Mouse (Mus musculus): ENCODE results near the gene Eci3.
"Not testable (repeated sequence)": the region's sequence is repeated elsewhere in the genome, so short reads cannot be mapped to it uniquely, and the experiment has no call there.

The Eci3 gene

GRCm38 (mm10) chr13:34963511-34964397, at the start of gene Eci3:
Gene Eci3 (minus strand): TSS chr13:34963810.
- peak; percentile 41 for DNase-seq

- DNase-seq, result no peak
These were observed 32.3 kb upstream of the Eci3 start for GRCm38 (mm10) chr13:34995925-34996324.

- DNase-seq, result peak; percentile 98
These were observed 30.6 kb upstream of the Eci3 start for GRCm38 (mm10) chr13:34993983-34994811.

GRCm38 (mm10) chr13:34993595-34993982, 30.0 kb upstream of the Eci3 start:
- no peak for DNase-seq

- no peak for DNase-seq
These were observed 29.5 kb upstream of the Eci3 start for GRCm38 (mm10) chr13:34993085-34993484.

GRCm38 (mm10) chr13:34991581-34992273, 28.1 kb upstream of the Eci3 start:
- no peak for DNase-seq

GRCm38 (mm10) chr13:34983479-34983878, 19.9 kb upstream of the Eci3 start:
- DNase-seq, result not testable (repeated sequence)

- DNase-seq, result not testable (repeated sequence)
These were observed 15.0 kb upstream of the Eci3 start for GRCm38 (mm10) chr13:34978635-34979034.

GRCm38 (mm10) chr13:34977410-34977809, 13.8 kb upstream of the Eci3 start:
- peak; percentile 13 for DNase-seq

- no peak for DNase-seq
These were observed 12.5 kb upstream of the Eci3 start for GRCm38 (mm10) chr13:34976116-34976515.

- no peak for DNase-seq
These were observed 10.2 kb upstream of the Eci3 start for GRCm38 (mm10) chr13:34973770-34974169.

- DNase-seq, result no peak
These were observed 9.5 kb upstream of the Eci3 start for GRCm38 (mm10) chr13:34973149-34973548.

GRCm38 (mm10) chr13:34972456-34972855, 8.8 kb upstream of the Eci3 start:
- not testable (repeated sequence) for DNase-seq

- not testable (repeated sequence) for DNase-seq
These were observed 2.0 kb upstream of the Eci3 start for GRCm38 (mm10) chr13:34965647-34966046.

GRCm38 (mm10) chr13:34964866-34965265, 1.3 kb upstream of the Eci3 start:
- DNase-seq, result no peak

GRCm38 (mm10) chr13:34964419-34964818, 809 bp upstream of the Eci3 start:
- DNase-seq, result no peak

- DNase-seq, result no peak
These were observed 2.4 kb downstream of the Eci3 start for GRCm38 (mm10) chr13:34960996-34961770.

GRCm38 (mm10) chr13:34958158-34958557, 5.5 kb downstream of the Eci3 start:
- DNase-seq, result not testable (repeated sequence)

- no peak for DNase-seq
These were observed 6.7 kb downstream of the Eci3 start for GRCm38 (mm10) chr13:34956901-34957300.

- not testable (repeated sequence) for DNase-seq
These were observed 12.2 kb downstream of the Eci3 start for GRCm38 (mm10) chr13:34951437-34951836.

GRCm38 (mm10) chr13:34942370-34942769, 21.2 kb downstream of the Eci3 start:
- DNase-seq, result no peak

Measured in liver (tissue).